Mouse (Mus musculus): Measurements from ENCODE around the gene Polr3b.

Polr3b gene

GRCm38 (mm10) chr10:84621826-84622790, at the start of gene Polr3b:
Gene Polr3b, plus strand, starts transcription at chr10:84622292.
- DNase-seq (ENCODE audit: low read depth in 2 of 2, low spot score in 2 of 2): peak; percentile 86 to 90

GRCm38 (mm10) chr10:84573671-84574420, 48.2 kb upstream of the Polr3b start:
- no peak for DNase-seq (ENCODE audit: low read depth in 2 of 2, low spot score in 2 of 2)

- no peak for DNase-seq (ENCODE audit: low read depth in 2 of 2, low spot score in 2 of 2)
These were observed 46.1 kb upstream of the Polr3b start for GRCm38 (mm10) chr10:84576029-84576394.

- peak; percentile 92 to 93 for DNase-seq (ENCODE audit: low read depth in 2 of 2, low spot score in 2 of 2)
These were observed 45.6 kb upstream of the Polr3b start, which contains the start of gene Tcp11l2 for GRCm38 (mm10) chr10:84576395-84577070. Gene Tcp11l2, plus strand, starts transcription at chr10:84576626.

- DNase-seq (ENCODE audit: low read depth in 2 of 2, low spot score in 2 of 2): peak; percentile 78 to 84
These were observed 44.9 kb upstream of the Polr3b start for GRCm38 (mm10) chr10:84577071-84577727.

- no peak for DNase-seq (ENCODE audit: low read depth in 2 of 2, low spot score in 2 of 2)
These were observed 43.4 kb upstream of the Polr3b start for GRCm38 (mm10) chr10:84578738-84579137.

- no peak for DNase-seq (ENCODE audit: low read depth in 2 of 2, low spot score in 2 of 2)
These were observed 42.6 kb upstream of the Polr3b start for GRCm38 (mm10) chr10:84579527-84579926.

- no peak for DNase-seq (ENCODE audit: low read depth in 2 of 2, low spot score in 2 of 2)
These were observed 40.9 kb upstream of the Polr3b start for GRCm38 (mm10) chr10:84581191-84581590.

- no peak for DNase-seq (ENCODE audit: low read depth in 2 of 2, low spot score in 2 of 2)
These were observed 39.9 kb upstream of the Polr3b start for GRCm38 (mm10) chr10:84582236-84582635.

GRCm38 (mm10) chr10:84584451-84585293, 37.4 kb upstream of the Polr3b start:
- DNase-seq (ENCODE audit: low read depth in 2 of 2, low spot score in 2 of 2): peak; percentile 23 to 39

GRCm38 (mm10) chr10:84585294-84585650, 36.8 kb upstream of the Polr3b start:
- no peak for DNase-seq (ENCODE audit: low read depth in 2 of 2, low spot score in 2 of 2)

- no peak for DNase-seq (ENCODE audit: low read depth in 2 of 2, low spot score in 2 of 2)
These were observed 31.1 kb upstream of the Polr3b start for GRCm38 (mm10) chr10:84590956-84591355.

GRCm38 (mm10) chr10:84591640-84592148, 30.4 kb upstream of the Polr3b start:
- no peak for DNase-seq (ENCODE audit: low read depth in 2 of 2, low spot score in 2 of 2)

- DNase-seq (ENCODE audit: low read depth in 2 of 2, low spot score in 2 of 2): no peak
These were observed 29.3 kb upstream of the Polr3b start for GRCm38 (mm10) chr10:84592745-84593144.

- no peak for DNase-seq (ENCODE audit: low read depth in 2 of 2, low spot score in 2 of 2)
These were observed 24.8 kb upstream of the Polr3b start for GRCm38 (mm10) chr10:84597127-84597785.

GRCm38 (mm10) chr10:84598172-84598571, 23.9 kb upstream of the Polr3b start:
- DNase-seq (ENCODE audit: low read depth in 2 of 2, low spot score in 2 of 2): no peak

GRCm38 (mm10) chr10:84600136-84600535, 22.0 kb upstream of the Polr3b start:
- no peak for DNase-seq (ENCODE audit: low read depth in 2 of 2, low spot score in 2 of 2)

- no peak for DNase-seq (ENCODE audit: low read depth in 2 of 2, low spot score in 2 of 2)
These were observed 17.8 kb upstream of the Polr3b start for GRCm38 (mm10) chr10:84604335-84604734.

- no peak for DNase-seq (ENCODE audit: low read depth in 2 of 2, low spot score in 2 of 2)
These were observed 13.7 kb upstream of the Polr3b start for GRCm38 (mm10) chr10:84608361-84608760.
